Comparison of ENCODE assay signal across 19 mouse cellular contexts in the genomic region with DNA sequence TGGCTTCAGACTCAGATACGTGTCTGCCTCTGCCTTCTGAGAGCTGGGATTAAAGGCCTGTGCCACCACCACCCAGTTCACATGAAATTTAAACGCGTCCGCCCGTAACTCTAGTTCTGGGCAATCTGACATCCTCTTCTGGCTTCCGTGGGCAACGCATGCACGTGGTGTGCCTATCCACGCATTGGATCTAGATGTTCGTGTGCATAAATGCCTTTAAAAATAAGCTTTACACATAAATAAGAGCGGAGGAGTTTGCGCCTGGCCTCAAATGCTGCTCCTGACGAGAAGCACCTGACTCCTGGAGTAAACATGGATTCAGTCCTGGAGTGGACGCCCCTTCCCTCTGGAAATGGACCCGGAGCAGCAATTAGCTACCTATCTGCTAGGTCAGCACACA.
DNase-seq lines count a peak whose midpoint lies in the region; TF ChIP-seq lines count a peak whose summit lies in the region.
"Had no signal": no experiment of that assay in that cellular context is flagged by ENCODE, and none has a peak within 500 bp of the region (broad histone marks: within the 10 kb centered on the region; RNA-seq: fewer than 3 reads in every experiment).

No protein-coding gene starts in this region.

- TF ChIP-seq CTCF in layer of hippocampus, adult 2 months (conservative IDR thresholded peaks at IDR 0.05), result no peak

- H3K36me3 ChIP-seq in ES-E14 (ENCODE audit: control insufficient read depth, insufficient read depth, low read length, poor library complexity, severe bottlenecking), result peaks cover 71% of the 10 kb centered on the region

- peak overlapping the region; percentile 90; the same call in 1 of the 2 replicates for H3K27ac ChIP-seq in layer of hippocampus, adult 2 months
- H3K27ac ChIP-seq in ES-E14 (ENCODE audit: insufficient read depth, low read depth, low read length, poor library complexity, severe bottlenecking), result peak overlapping the region; percentile 40
- H3K27ac ChIP-seq: embryonic facial prominence, embryonic 12.5 days; forebrain, embryonic 15.5 days; heart, embryonic 10.5 days; intestine, embryonic 15.5 days had no signal

- no peaks in the 10 kb centered on the region for H3K9me3 ChIP-seq in ES-E14 (ENCODE audit: control insufficient read depth, insufficient read depth, low read depth, low read length)
- H3K9me3 ChIP-seq: embryonic facial prominence, embryonic 12.5 days; forebrain, embryonic 15.5 days; heart, embryonic 10.5 days; intestine, embryonic 15.5 days had no signal

- H3K9ac ChIP-seq in ES-E14 (ENCODE audit: insufficient read depth, low read depth, low read length, poor library complexity, severe bottlenecking), result no peak overlapping the region
- H3K9ac ChIP-seq: embryonic facial prominence, embryonic 12.5 days; forebrain, embryonic 15.5 days; intestine, embryonic 15.5 days had no signal

- H3K4me1 ChIP-seq in ES-E14 (ENCODE audit: control insufficient read depth in 2 of 2, insufficient read depth in 2 of 2, low read length in 2 of 2, poor library complexity in 1 of 2), result peaks cover 4 to 36% of the 10 kb centered on the region in 2 experiments; a peak in 3 of 4 replicates
- H3K4me1 ChIP-seq: embryonic facial prominence, embryonic 12.5 days; forebrain, embryonic 15.5 days had no signal

- DNase-seq in layer of hippocampus, adult 2 months (ENCODE audit: low spot score in 2 of 2), result no peak
- DNase-seq in layer of hippocampus, adult 8-10 months (ENCODE audit: low spot score in 2 of 2), result no peak
- DNase-seq in ES-CJ7 (ENCODE audit: low read depth, low spot score) (peak; percentile 19), ES-E14 (ENCODE audit: low read depth, low spot score) (no peak)
- DNase-seq in telencephalon, adult 2 months (ENCODE audit: low read depth, low spot score), result peak; percentile 48
- DNase-seq in ovary, adult 18-20 months (ENCODE audit: low spot score), result no peak
- DNase-seq: adrenal gland, adult 2 months; adrenal gland, postnatal 25 days; cerebellum, adult 11 months; cerebellum, adult 8-10 months; cerebellum, postnatal 14 days; gastrocnemius, postnatal 10 days; heart, adult 18-20 months; heart, postnatal 10 days; heart, postnatal 4 days had no signal

- in situ Hi-C loops in ES-E14 (cut with MboI; ENCODE audit: low sequenced_read_pairs in 2 of 2, unreplicated experiment in 2 of 2), result loop anchor here in 1 of 2 experiments (10.0 kb wide), 1 partner anchor 82 kb away; no protein-coding TSS in a partner anchor

- no peak overlapping the region for H3K4me3 ChIP-seq in layer of hippocampus, adult 2 months
- no peak overlapping the region for H3K4me3 ChIP-seq in ES-E14 (ENCODE audit: insufficient read depth in 1 of 2, low read depth in 1 of 2, low read length in 2 of 2, poor library complexity in 1 of 2, severe bottlenecking in 1 of 2)
- H3K4me3 ChIP-seq: embryonic facial prominence, embryonic 12.5 days; forebrain, embryonic 15.5 days; heart, embryonic 10.5 days; intestine, embryonic 15.5 days had no signal

TF ChIP-seq in ES-E14, 5 proteins besides CTCF, POLR2A, EP300 and RAD21:
- TF ChIP-seq CHD2 (IDR thresholded peaks at IDR 0.05; ENCODE audit: low read depth, low read length), result no peak
- no peak for TF ChIP-seq MAFK (IDR thresholded peaks at IDR 0.05; ENCODE audit: insufficient read depth, low read depth, low read length)
- no peak for TF ChIP-seq ZC3H11A (IDR thresholded peaks at IDR 0.05; ENCODE audit: borderline replicate concordance, low read depth, low read length)
- TF ChIP-seq ZNF384 (IDR thresholded peaks at IDR 0.05; ENCODE audit: low read depth, low read length), result no peak
- no peak for TF ChIP-seq HCFC1 (IDR thresholded peaks at IDR 0.05; ENCODE audit: borderline replicate concordance, insufficient read depth, low read length)

Comparison
In these comparisons a context has a peak if more than half of its experiments do, and no peak if none do; other contexts are left out.
1. DNase-seq: peak in ES-CJ7 (single experiment) and telencephalon, adult 2 months (single experiment); none in layer of hippocampus, adult 2 months (0 of 2), layer of hippocampus, adult 8-10 months (0 of 2), ES-E14 (single experiment) and ovary, adult 18-20 months (single experiment).